Mouse (Mus musculus) thymus, postnatal 0 days (tissue): Measurements from ENCODE around the gene Ilf2. TPM values are rescaled to one million over a fixed set of nuclear protein-coding genes. Genes with fewer than 3 reads are reported as not detected.
A peak's percentile ranks its signal among the peaks of the same experiment; 100 is the strongest.

Experiments
- DNase-seq: peaks from one replicate; pipeline ENCODE4 v3.0.0-alpha.2; 2015; ENCODE audit warnings: low spot score
- polyA plus RNA-seq: library from polyadenylated mRNA; unstranded; fragments of >200 nt; fragmentation: Nextera tagmentation; extraction: Ambion mirVana; gene quantifications from 2 replicates; pipeline ENCODE4 v1.2.1, GENCODE M21; 2015

Ilf2 gene
- polyA plus RNA-seq, 1 experiment from 2014 or later: 146 TPM

DNA sequence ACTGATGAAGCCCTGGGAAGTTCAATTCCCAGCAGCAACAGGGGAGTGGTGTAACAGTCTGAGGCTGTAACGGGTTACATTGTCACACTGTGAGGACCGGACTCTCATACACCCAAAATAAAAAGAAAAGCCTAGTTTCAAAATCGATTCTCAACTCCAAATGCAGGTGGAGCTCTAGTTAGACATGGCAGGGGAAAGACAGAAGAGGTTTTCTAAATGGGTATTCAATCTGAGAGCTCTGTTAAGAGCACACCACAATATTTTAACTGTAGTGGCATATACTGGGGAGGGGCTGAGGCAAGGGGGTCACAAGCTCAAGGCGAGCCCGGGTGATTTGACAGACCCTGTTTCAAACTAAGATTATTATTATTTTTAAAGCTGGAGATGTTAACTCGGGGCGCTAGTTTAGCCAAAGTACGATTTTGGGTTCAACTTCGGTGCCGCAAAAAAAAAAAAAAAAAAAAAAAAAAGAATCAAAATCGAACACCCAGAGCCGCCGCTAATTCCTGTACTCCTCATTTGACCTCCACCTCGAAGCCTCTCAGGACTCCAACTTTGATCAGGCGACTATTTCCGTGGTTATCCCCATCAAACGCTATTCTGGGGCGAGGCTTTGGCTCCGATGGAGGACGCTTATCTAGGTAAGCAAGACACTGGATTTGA is 32.5 kb downstream of the Ilf2 start:
- DNase-seq: no peak

- peak; percentile 99 for DNase-seq
These were observed 33.2 kb downstream of the Ilf2 start, which contains the start of gene Chtop for GRCm38 (mm10) chr3:90508950-90509746. TSS of gene Chtop (minus strand) at chr3:90509498.

DNA sequence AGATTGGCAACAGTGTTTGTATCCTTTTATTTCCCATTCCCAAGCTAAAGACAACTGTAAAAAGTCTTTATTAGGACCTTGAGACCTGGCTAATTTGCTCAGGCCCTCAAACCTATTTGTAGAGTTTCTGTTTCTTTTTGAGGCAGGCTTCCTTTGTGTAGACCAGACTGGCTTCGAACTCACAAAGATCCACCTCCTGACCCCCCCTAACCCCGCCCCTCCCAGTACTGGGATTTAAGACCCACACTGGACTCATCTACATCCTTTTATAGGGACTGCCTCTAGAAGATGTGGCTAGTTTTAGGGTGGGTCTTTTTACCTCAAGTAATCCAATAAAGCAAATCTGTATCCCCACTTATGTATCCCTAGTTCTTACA is 33.8 kb downstream of the Ilf2 start:
- no peak for DNase-seq

DNA sequence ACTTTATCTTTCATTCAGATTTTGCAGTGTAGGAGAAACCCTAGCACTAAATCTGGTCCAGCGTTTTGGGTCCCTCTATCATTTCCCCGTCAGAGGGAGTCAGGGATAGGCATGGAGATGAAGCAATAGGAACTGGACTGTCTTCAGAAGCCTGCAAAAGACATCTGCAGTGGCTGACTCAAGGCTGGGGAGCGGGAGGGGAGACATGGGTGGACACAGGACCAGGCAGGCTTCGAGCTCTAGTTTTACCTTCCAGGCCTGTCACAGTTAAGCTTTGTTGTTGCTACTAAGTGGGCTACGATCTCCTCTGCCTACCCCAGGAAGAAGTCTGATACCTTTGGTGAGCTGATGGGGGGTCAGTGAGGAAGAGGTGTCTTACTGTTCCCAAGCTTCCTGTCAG is 36.4 kb downstream of the Ilf2 start:
- no peak for DNase-seq

- DNase-seq: no peak
These were observed 37.2 kb downstream of the Ilf2 start for GRCm38 (mm10) chr3:90512948-90513642.

DNA sequence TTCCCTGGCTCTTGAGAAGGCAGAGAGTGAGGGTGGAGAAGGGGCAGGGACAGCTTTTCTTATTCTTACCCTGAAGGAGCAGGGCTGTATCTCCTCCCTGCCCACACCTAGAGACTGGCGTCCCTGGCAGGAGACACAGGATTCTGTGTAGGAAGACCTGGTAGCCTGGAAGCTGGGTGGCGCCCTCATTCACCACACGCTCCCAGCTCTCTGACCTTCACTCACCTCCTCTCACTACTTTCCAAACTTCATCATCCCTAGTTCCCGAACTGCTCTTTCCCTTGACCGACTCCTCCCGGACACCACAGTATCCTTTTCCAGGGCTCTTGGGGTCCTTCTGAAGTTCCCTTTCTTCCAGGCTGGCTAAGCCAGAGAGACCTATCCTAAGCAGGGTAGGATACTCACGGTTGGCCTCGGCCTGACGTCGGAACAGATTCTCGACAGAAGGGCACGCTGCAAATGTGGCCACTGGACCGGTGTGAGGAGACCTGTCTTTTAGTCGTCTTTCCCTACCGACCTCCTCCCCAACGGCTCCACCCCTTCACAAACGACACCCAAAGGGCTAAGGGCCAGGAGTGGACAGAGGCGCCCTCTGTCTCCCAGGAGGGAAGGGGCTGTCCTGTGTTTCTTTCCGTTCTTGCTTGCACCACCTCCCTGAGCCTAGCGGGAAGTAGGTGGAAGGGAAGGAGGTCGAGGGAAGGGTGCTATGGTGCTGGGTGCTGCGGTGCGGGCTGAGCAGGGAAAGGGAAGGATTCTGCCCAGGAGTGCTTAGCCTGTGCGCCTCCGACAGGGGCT is 38.1 kb downstream of the Ilf2 start, which contains the start of the genes S100a1 and S100a13:
Gene S100a1, minus strand, starts transcription at position 597 of the 795 bp plus-strand sequence.
Gene S100a13, plus strand, starts transcription at position 640 of the 795 bp plus-strand sequence.
- DNase-seq: no peak

DNA sequence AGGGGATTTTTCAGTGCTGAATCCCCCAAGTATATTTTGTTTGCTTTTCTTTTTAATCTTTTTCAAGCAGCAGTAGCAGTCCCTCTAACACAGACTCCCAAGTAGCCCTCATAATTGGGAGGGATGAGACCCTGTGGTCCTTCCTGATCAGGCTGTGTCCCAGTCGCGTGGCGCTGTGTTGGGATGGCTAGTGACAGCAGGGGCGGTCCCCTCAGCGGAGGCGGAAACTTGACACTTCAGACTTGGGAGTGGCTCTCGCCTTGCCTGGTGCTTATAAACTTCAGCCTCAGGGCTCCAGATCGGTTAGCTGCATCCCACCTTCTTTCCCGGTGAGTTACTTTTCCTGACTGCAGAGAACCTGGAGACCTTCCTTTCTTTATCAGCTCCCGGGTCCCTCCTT is 38.8 kb downstream of the Ilf2 start:
- DNase-seq: peak; percentile 48

GRCm38 (mm10) chr3:90515242-90515641 is 39.3 kb downstream of the Ilf2 start:
- DNase-seq: no peak

DNA sequence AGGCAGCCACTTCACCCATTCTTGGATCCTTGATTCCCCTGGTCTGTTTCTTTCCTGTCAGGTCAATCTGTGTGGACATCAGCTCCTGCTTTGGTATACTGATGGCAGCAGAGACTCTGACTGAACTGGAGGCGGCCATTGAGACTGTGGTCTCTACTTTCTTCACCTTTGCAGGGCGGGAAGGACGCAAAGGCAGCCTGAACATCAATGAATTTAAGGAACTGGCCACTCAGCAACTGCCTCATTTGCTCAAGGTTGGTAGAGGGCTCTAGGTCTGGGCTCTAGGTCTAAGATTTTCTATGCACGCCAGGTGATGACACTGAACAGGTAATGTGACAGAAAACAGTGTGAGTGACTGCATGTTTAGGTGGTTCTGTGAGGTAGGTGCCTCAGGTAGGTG is 39.9 kb downstream of the Ilf2 start:
- no peak for DNase-seq

- no peak for DNase-seq
These were observed 41.8 kb downstream of the Ilf2 start for GRCm38 (mm10) chr3:90517711-90518110.

DNA sequence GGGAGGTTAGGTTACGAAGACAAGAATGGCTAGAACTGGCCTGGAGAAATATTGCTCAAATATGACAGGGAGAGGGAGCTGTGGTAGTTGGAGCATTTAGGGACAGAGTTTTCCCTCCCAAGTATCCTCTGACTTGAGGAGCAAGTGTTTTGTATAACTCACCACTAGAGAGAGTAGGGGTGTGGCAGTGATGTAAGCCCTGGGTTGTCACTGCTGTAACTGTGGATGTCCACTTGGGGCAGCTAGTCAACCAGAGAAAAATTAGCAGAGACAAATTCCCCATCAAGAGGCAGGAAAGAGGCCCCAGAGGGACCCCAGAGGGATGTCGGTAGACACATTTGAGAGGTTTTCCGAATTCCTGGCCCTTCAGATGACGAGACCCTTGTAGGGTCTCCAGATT is 49.5 kb downstream of the Ilf2 start:
- DNase-seq: peak; percentile 34

DNA sequence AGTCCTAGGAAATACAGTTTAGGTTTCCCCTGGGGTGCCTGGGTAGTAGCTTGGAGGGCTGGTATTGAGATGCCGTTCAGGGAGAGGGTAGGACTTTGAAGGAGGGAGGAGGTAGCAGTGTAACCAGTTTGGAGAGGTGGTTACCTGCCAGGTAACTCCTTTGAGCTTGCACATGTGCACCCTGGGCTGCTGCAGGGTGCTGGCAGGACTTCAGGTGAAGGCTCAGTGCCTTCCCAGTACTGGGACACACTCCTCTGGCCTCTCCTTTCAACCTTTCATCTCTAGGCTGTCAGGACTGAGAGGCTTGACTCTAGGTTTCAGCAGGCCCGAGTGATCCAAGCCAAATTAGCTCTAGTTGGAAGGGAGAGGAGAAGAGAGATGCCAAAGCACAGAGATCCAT is 50.1 kb downstream of the Ilf2 start:
- DNase-seq: no peak

DNA sequence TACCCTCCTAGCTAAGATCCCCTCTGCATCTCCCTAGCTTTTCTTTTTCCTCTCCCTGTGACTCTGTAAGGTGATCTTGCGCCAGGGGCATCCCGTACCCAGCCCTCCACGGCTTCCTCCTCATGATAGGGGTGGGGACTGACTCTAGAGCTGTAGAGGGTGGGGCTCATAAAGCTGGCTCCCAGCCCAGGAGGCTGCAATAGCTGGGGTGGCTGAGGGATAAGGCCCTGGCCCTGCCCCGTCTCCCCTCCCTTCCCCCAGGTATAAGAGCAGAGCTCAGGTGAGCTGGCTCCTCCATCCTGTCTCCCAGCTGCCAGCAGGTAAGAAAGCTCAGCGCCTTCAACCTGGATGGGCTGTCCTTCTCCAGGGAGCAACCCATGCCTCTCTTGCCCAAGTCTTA is 50.7 kb downstream of the Ilf2 start, which contains the start of gene S100a14:
Gene S100a14, plus strand, starts transcription at position 277 of the 400 bp plus-strand sequence.
- no peak for DNase-seq

GRCm38 (mm10) chr3:90527291-90527873 is 51.5 kb downstream of the Ilf2 start:
- no peak for DNase-seq

DNA sequence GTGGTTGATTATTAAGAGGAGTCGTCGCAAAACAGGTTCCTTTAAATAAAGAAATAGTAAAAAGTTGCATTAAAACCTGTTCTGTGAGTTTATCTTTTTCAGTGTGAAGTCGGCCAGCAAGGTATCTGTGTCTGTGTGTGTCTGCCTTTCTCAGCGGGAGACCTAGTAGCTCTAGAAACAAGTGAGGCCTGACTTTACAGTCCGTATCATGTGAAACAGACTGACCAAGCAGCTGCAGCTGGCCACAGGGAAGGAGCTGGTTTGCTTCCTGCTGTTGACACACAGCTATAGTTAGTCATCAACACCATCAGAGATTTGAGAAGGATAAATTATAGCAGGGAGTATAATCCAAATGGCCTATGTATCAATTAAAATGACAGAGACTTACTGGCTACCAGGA is 55.8 kb downstream of the Ilf2 start:
- DNase-seq: no peak

- DNase-seq: no peak
These were observed 59.5 kb downstream of the Ilf2 start for GRCm38 (mm10) chr3:90535446-90535845.

DNA sequence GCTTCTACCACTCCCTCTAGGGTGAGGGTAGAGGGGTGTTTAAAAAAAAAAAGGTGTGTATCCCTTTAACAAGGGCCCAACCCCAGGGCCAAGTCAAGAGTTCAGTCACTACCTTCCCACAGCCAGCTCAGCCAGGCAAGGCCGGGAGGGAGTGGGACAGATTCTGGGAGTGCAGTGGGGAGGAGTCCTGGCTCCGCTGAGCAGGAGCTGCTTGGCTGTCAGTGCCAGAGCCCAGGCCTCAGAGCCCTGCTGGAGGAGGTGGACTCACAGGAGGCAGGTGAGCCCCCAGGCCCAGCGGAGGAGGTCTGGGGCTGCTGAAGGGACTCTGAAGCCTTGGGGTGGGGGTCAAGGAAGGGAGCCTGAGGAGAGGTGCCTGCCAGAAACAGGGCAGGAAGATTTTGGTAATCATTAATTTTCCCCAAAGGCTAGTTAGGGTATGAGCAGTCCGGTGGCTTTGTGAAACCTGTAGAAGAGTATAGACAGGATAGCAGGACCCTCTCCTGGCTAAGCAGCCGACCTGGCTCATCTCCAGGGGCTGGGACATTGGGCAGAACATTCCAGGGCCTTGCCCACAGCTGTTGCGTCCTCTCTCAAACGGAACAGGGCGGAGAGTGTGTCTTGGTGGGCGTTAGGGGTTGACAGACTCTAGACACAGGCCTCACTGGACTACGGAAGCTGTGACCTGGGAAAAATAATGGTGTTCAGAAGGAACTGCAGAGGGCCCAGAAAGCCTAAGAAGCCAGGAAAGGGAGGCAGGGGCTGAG is 61.4 kb downstream of the Ilf2 start, which contains the start of gene S100a16:
Gene S100a16, plus strand, starts transcription at position 114 of the 764 bp plus-strand sequence.
- no peak for DNase-seq

DNA sequence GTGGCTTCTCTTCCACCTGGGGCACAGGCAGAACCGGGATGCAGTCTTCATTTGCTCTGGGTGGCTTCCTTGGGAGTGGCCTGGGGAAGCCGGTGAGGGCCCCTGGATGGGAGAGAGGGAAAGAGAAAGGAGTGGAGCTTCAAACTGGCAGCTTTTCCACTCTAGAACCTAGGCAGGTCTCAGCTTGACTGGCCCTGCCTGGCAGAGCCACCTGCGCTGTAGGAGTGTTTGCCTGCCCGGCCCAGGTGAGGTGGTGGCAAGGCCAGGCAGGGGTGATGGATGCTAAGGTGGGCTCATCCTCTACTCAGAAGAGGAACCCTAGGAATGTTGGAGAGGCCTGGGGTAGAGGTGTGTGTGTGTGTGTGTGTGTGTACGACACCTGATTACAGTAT is 62.0 kb downstream of the Ilf2 start:
- no peak for DNase-seq
